Mouse (Mus musculus): ENCODE data around the gene Gpr62.

Gpr62 gene

DNA sequence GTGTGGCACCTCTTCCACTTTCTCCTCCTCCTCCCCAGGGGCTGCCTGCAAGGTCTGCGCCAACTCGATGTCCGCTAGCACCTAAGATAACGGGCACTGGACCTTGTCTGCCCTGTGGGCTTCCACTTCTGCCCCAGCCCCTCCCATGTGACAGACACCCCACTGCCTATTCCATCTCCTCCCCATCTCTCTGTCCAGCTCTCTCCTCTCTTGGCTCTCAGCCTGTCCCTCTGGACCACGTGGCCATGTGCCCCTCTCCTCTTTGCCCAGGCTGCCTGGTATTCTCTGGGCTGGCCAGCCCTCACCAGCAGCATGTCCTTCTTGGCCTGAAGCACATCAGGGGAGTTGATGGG is 8.0 kb upstream of the Gpr62 start:
- DNase-seq, result peak; percentile 38

DNA sequence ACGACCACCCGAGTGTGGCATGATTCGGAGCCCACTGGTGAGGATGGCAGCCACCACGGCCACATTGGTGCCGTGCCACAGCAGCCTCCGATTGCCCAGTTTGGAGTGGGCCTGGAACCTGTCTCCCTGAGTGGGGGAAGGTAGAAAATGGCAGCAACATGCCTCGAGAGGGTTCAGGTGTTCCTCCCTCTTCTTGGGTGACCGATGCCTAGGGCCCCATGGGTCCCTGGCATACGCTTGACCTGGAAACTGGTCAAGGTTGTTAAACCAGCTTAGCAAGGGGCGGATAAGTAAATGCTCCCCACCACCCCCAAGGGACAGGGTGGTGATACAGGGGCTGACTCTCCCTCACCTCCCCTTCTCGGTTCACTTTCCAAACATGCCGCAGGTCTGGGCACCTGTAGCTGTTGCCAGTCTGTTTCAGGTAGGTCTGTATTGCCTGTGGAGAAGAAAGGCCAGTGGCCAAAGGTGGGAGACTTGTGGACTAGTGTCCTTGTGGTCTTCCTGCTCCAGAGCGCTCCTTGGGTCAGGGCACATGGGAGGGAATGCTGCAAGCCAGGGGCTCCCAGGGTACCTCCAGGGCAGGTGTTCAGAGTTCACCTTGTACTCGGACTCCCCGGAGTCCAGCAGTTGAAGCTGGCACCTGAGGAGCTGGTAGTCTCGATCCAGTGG is 7.5 kb upstream of the Gpr62 start:
- DNase-seq, result peak; percentile 39

DNA sequence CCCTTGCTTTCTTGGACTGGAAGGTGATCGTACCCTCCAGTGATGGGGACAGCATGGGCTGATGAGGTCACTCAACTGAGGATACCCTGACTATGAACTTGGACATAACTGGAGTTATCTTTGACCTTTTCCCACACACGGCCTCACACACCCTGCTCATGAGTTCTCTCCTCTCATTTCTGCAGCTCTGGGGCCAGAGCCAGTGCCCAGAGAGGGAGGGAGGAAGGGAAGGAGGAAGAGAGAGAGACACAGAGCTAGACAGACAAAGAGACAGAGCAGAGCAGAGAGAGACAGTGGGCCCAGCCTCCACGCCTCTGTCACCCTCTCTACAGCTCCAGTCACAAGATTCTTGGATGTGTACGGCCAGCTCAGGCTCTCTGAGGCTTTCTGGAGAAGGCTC is 6.6 kb upstream of the Gpr62 start:
- DNase-seq, result peak; percentile 29

DNA sequence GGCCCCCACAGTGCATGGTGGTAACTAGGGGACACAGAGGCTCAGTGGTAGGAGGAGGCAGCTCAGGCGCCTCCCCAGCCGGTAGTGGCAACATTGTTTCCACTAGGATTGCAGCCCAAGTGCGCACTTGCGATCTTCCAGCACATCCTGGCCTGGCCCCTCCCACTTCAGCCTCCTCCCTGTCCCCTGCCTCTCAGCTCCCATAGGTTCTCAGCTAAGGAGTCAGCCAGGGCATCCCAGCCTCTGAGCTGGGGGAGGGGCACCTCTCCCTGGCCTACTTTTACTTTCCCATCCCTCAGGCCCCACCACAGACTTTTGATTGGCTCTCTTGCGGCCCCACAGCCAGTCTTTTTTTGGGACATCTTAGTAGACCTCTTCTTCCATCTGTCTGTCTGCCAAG is 6.2 kb upstream of the Gpr62 start:
- peak; percentile 28 for DNase-seq

DNA sequence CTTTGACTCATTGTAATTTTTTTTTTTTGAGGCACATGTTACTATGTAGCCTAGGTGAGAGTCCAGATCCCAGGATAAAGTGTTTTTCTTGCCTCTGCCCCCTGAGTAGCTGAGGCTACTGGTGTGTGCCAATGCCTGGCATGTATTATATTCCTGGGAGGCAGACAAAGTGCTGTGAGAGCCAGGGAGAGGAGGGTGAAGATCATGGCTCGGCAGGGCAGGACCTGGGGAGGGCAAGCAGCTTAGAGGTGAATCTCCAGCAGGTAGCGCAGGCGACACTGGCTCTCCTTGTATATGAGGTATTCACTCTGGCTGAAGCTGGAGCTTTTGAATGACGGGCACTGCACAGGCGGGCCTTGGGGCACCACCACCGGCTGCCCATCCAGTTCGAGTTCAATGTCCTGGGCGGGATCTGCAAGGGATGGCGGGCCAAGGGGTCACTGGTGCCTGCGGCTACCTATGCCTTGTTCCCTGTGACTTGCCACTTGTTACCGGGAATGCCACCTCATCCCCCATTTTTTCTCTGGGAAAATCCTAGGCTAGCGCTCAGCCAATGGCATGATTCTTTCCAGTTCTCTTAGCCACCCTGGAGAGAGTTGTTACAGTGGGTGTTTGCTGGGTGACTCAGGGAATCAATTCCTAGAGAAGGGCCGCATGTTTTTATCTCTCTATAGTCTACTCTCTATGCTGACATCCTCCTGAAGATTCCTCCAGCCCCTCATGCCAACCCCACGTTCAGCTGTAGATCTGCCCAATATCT is 5.4 kb upstream of the Gpr62 start:
- peak; percentile 19 for DNase-seq

DNA sequence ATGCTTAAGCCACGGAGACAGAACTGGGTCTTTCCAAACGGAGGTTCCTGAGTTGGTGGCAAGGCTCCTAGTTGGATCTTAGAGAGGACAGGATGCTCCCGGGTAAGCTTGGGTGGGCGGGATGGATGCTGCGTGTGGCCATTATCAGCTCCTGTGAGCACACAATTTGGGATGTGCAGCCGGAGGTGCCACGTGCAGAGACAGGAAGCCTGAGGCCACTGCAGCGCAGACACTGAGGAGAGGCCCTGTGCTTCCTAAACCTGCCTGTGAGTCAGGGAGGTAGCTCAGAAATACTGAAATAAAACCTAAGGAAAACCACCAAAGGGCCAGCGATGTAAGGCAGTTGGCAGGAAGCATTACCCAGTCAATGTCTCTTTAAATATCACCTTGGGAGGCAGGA is 4.0 kb upstream of the Gpr62 start:
- DNase-seq, result peak; percentile 3

DNA sequence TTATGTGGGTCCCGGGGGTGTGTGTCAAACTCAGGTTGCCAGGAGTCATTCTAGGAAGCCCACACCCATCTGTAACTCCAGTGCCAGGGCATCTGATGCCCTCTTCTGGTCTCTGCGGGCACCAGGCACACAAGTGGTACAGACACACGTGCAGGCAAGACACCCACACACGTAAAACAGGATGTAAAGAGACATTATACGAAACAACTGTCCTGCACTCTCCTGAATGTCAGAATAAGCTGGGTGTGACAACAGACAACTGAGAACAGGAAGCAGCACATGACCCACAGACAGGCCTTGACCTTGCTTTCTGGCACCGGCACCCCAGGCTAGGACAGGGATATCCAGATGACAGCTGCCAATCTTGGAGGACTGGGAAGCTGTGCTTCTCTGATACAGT is 3.6 kb upstream of the Gpr62 start:
- peak; percentile 25 for DNase-seq

DNA sequence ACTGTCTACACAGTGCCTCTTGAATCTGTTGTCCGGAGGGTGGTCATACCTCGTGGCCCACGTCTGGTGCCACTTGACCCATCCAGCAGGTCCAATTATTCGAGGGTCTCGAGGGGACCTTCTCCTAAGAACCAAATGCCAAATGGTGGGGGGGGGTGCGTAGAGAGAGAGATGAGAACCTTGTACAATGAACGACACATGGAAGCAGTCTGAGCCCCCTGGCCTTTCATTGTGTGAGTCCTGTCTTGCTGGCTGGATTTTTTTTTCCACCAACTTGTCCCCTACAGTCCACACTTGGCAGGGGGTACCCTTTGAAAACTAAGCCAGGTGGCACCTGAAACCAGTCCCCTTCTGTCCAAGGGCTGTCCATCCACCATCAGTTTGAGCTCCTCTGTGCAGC is 2.0 kb upstream of the Gpr62 start:
- no peak for DNase-seq

DNA sequence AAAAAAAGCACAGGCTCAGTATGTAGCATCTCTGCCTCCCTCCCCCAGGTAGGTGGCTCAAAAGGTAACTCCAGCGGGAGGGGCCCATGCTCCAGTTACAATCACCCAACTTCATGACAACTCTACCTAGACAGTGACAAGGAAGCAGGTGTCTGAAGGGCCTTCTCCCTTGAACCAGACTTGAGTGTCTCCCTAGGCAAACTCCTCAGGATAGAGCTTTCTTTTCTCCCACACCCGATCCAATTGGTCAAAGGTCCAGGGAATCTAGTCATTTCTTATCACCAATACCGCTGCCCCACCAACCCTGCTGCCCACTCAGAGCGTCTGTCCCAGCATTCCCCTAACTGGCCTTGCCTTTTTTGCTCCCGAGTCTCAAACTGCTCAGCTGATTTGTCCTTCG is 983 bp upstream of the Gpr62 start:
- peak; percentile 32 for DNase-seq

DNA sequence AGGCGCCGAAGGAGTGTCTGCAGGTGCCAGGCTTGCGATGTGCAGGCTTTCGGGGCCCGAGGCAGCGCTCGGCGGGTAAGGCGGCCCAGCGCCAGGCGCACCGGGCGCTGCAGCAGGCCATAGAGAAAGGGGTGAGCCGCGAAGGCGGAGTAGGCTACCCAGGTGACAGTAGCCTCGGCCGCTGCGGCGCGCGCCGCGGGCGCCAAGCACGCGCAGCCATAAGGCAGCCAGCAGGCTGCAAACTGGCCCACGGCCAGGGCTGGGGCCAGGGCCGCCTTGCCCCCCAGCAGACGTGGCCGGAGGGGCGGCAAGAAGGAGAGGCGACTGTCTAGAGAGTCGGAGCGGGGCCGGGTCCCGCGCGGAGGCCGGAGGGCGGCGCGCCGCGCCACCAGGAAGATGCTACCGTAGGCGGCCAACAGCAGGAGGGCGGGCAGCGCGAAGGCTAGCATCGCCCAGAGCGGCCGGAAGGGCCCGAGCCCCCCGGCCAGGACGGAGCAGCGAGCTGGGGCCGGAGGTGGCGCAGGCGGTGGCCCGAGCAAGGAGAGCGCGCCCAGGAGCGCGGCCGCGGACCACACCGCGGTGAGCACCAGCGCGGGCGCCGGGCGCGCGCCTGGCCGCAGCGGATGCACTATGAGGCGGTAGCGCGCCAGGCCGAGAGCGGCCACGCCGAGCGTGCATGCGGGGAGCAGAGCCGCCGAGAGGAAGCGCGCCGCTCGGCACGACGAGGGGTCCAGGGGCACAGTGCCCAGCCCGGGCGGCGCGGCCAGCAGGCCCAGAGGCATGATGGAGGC is 792 bp downstream of the Gpr62 start:
- peak; percentile 90 for DNase-seq

DNA sequence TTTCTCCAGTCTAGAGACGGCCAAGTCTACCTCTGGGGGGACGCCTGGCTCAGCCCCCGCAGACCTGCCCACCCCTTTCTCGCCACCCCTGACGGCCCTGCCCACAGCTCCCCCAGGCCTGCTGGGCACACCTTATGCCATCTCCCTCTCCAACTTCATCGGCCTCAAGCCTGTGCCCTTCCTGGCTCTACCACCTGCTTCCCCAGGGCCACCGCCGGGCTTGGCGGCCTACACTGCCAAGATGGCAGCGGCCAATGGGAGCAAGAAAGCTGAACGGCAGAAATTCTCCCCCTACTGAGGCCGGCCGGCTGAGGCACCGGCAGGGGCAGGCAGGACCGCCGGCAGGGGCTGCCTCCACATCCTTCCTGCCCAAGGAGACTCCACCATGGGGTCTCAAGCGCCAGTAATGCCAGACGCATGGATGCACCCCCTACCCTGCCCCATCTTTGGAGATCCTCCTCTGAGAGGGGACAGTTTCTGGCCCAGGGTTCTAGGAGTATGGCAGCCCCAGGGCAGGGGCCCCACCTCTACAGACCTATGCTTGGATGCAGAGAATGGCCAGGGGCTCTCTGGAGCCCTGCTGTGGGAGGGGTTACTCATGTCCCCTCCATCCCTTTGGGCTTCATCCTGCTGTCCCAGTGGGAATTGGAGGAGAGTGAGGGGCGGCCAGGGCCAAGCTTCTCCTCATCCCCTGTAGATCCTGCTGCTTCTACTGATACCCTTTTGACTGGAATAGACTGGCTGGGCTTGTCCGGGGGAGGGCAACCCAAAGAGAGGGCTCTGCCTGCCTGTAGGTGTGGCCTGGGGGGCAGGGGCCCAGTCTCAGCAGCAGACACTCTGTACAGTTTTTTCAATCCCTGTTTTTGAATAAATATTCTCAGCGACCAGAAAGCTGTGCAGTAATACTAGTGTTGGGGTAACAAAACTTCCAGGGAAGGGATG is 2.3 kb downstream of the Gpr62 start:
- DNase-seq, result peak; percentile 84

DNA sequence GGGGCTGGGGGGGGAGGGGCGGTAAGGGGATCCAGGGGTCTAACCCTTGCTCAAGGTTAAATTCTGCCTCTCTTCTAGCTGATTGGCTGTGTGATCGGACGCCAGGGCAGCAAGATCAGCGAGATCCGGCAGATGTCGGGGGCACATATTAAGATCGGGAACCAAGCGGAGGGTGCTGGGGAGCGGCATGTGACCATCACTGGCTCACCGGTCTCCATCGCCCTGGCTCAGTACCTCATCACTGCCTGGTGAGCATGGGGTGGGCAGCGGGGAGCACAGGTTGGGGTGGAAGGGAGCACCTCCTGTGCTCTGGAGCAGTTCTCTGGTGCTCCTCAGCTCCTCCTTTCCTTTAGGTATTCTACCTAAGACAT is 3.3 kb downstream of the Gpr62 start:
- peak; percentile 48 for DNase-seq

DNA sequence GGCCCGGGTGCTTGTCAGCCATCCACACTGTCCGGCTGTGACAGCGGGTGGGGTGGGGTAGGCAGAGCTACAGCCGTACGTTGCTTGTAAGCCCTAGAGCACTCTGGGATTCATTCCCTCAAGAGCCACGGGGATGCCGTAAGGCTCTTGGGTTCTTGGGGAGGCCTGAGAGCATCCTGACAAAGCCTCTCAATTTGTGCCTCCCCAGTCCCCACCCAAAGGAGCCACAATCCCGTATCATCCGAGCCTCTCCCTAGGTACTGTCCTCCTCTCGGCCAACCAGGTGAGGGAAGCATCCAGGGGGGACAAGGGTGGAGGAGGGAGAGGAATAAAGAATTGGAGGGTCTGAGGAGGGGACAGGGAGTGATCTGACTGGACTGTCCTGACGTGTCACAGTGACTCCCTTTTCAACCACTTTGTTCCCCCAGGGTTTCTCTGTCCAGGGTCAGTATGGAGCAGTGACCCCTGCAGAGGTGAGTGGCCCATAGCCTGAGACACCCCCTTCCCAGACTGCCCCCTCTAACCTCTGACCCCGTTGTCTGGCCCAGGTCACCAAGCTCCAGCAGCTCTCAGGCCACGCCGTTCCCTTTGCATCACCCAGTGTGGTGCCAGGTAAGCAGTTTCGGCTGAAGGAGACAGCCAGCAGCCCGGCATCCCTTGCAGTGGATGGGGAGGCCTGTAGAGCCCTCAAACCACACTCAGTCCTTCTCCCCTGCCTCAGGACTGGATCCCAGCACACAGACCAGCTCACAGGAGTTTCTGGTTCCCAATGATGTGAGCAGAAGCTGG is 3.9 kb downstream of the Gpr62 start:
- DNase-seq, result peak; percentile 61

DNA sequence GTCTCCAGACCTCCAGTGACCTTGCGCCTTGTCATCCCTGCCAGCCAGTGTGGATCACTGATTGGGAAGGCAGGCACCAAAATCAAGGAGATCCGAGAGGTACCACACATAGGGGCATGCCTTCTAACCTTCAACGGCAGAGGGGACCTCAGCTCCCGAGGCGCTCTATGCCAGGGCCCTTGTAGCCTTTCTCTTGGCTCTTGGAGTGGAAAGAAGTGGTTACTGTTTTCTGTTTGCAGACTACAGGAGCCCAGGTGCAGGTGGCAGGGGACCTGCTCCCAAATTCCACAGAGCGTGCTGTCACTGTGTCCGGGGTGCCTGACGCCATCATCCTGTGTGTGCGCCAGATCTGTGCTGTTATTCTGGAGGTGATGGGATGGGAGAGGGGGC is 4.7 kb downstream of the Gpr62 start:
- DNase-seq, result peak; percentile 56

DNA sequence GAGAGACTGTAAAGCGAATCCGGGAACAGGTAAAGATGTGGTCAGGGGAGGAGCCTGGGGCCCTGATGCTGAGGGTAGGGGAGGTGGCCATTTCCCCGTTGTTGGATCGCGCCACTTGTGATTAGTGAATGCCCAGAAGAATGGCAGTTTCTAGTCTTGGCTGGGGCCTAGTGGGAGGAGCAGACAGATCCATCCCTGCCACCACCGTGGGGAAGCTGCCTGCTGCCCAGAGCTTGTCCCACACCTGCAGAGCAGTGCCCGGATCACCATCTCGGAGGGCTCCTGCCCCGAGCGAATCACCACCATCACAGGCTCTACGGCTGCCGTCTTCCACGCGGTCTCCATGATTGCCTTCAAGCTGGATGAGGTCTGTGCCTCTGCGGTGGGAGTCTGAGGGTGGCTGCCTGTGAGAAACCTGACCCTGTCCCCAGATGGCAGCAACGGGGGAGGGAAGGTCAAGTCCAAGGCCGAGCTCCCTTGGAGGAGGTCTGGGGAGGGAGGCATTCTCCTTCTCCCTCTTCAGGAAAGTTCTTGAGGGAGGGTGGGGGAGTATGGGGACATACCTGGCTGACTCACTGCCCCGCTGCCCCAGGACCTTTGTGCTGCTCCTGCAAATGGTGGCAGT is 5.2 kb downstream of the Gpr62 start:
- peak; percentile 79 for DNase-seq

DNA sequence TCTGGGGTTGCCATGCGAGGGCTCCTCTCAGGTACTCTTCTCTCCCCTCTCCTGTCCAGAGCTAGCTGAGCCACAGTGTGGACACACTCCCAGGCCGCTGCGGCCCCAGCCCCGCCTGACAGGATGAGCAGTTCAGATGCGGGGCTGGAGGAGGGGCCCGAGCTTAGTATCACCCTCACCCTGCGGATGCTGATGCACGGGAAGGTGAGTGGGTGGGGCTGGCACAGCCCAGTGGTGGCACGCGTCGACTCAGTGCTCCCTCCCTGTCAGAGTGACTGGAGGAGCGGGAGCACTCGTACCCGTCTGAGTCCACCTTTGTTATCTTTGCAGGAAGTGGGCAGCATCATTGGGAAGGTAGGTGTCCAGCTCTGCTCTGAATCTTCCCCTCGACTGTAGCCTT is 5.8 kb downstream of the Gpr62 start:
- DNase-seq, result peak; percentile 60

DNA sequence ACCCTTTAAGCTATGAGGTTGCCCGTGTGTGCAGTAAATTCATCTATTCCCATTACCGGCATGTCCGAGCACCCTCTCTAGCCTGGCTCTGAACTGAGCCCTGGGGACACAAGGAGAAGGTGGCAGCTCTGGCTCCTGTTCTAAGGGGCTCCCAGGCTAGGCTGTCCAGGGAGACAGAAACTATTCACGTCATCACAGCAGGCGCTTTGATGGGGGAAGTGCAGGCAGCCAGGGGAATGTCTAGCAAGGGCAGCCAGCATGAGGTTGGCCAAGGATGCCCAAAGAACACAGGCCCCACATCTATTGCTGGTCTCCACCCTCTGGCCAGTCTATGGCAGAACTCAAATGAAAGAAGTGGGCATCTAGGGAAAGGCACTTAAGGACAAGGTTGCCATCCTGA is 7.8 kb downstream of the Gpr62 start:
- DNase-seq, result peak; percentile 35

DNA sequence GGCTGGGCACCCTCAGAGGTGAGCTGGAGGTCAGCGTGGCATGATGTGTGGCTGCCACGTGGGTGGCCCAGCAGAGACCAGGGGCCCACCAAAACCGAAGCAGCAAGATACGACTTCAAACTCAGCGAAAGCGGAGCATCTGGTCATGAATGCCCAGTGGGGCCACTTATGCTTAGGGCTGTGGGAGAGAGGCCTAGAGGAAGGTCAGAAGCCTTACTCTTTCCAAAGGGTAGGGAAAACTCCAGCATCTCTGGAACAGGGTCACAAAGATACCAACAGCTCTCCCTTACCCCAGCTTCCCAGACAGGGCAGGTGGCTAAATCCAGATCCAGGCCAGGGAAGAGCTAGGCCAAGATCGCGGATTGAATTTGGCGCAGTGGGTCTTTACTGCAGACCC is 8.6 kb downstream of the Gpr62 start:
- peak; percentile 29 for DNase-seq

DNA sequence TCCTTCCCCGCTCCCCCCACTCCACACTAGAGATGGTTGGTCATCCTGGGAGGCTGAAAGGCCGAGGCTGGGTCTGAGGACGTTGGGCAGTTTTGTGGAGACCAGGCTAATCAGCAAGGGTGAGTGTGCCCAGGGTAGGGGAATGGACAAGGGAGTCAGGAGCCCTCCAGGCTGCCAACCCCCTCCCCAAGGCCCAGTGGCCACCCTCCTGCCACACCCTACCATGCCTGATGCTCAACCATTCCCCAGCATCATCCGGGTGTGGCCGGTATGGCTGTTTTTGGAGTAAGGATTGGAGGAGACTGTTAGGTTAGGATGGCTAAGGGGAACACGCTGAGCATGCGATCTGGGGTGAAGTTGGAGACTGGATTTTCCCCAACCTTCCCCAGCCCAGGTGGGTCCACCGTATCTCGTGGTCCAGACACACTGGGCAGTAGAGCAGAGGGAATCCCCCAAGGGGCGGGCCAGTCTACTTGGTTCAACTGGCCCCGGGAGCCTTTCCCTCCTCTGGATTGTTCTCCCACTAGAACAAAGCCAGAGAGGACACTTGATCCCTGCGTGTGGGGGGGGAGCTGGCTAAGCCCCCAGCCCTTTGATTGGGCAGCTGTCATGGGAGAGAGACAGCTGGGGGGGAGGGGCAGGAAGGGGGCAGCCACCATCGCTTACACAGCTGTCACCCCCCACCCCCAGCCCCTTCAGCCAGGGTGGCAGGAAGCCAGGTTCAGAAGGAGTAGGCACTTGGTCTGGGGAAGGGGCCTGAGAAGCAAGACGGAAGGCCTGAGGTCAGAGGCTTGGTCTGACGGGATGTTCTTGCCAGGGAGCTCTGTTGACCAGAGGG is 9.2 kb downstream of the Gpr62 start:
- peak; percentile 35 for DNase-seq

DNA sequence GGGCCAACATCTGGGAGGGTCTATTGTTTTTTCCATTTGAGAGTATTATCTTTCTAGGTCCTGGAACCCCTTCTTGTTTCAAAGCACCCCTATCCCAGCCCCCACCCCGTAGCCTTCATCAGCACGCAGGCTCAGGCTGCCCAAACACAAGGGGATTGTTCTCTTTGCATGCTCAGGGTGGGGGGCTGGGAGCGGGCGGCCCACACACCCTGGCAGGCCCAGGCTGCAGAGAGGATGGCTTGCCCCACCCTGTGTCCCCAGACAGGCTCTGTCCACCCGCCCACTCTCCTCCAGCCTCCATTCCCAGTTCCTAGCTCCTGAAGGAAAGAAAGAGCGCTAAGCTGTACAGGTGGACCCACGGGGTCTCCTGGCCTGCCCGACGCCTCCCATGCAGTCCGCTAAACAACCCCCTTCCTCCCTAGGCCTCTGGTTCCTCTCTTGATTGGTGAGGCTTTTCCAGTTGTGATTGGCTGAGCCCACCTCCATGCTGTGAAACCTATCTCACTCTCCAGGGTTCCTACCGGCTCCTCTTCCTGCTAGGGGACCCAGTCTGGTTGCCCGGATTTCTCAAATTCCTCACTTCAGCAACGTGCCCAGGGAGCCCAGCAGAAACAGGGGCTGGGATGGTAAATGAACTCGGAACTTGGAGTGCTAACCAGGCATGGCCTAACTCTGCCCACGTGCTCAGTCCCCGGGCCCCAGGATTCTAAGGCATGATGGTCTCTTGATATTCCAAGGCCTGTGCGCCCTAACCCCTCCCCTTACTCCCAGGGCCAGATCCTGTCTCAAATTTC is 10.7 kb downstream of the Gpr62 start:
- peak; percentile 36 for DNase-seq

Data from cerebellum, adult 8-10 months (tissue).